Mouse (Mus musculus) G1E (cell line): ENCODE data around the gene Ankfy1.

Experiments used
- CTCF ChIP-seq: IDR thresholded peaks from 2 replicates; pipeline ENCODE4 v1.5.1; 2012; ENCODE audit warnings: low read depth, low read length, inconsistent platforms, mixed read lengths
- GATA1 ChIP-seq: IDR thresholded peaks from 2 replicates; pipeline ENCODE4 v1.6.1; 2012; ENCODE audit warnings: borderline replicate concordance, low read length, inconsistent platforms, mixed read lengths
- GATA2 ChIP-seq: IDR thresholded peaks from 2 replicates; pipeline ENCODE4 v1.6.1; 2012; ENCODE audit warnings: low read depth, low read length, inconsistent platforms, borderline replicate concordance
- POLR2AphosphoS5 ChIP-seq: IDR thresholded peaks from 2 replicates; pipeline ENCODE4 v1.6.1; 2012; ENCODE audit warnings: low read depth, low read length, inconsistent platforms; ENCODE audit not compliant: insufficient replicate concordance
- TAL1 ChIP-seq: conservative IDR thresholded peaks from 2 replicates; pipeline ENCODE4 v1.6.1; 2012; ENCODE audit warnings: low read depth, low read length, inconsistent platforms, mixed read lengths

- TF ChIP-seq CTCF (no peak), GATA2 (no peak), TAL1 (peak; percentile 65), GATA1 (no peak), POLR2AphosphoS5 (no peak)
These were observed 691 bp upstream of the Ankfy1 start for GRCm38 (mm10) chr11:72689115-72689514.
